Mouse (Mus musculus) layer of hippocampus, adult 2 months (tissue): ENCODE data around the gene Mettl24. TPM values are rescaled to one million over a fixed set of nuclear protein-coding genes. Genes with fewer than 3 reads are reported as not detected.
"Not testable (repeated sequence)": the region's sequence is repeated elsewhere in the genome, so short reads cannot be mapped to it uniquely, and the experiment has no call there.

ENCODE experiments used
- DNase-seq, 2 experiments: peaks; one replicate each; pipeline ENCODE4 v3.0.0; 2022; ENCODE audit warnings: low spot score in 2 of 2
- H3K27ac ChIP-seq: fragments of 200-600 bp; 2 replicates; pipeline ENCODE4 v1.8.1; 2022
- H3K4me3 ChIP-seq: fragments of 200-600 bp; 2 replicates; pipeline ENCODE4 v1.8.1; 2022; ENCODE audit warnings: mild to moderate bottlenecking
- CTCF ChIP-seq: fragments of 200-600 bp; conservative IDR thresholded peaks from 2 replicates; pipeline ENCODE4 v1.8.1; 2022; ENCODE audit warnings: antibody characterized with exemption, mild to moderate bottlenecking, moderate library complexity
- total RNA-seq, 2 experiments: library from RNA; stranded (reverse); gene quantifications; 2 replicates each; pipeline ENCODE4 v1.2.3; 2021

Gene Mettl24
- total RNA-seq, 2 experiments from 2014 or later, result 2.0 to 2.8 TPM

- Histone ChIP-seq H3K4me3 (no peak overlapping the region), H3K27ac (peak overlapping the region; percentile 91)
- TF ChIP-seq CTCF, result no peak
- DNase-seq, result no peak
Measured at GRCm38 (mm10) chr10:40725471-40725870, 42.4 kb downstream of the Mettl24 start.

- Histone ChIP-seq H3K27ac (peak overlapping the region; percentile 91), H3K4me3 (no peak overlapping the region)
- no peak for DNase-seq
- no peak for TF ChIP-seq CTCF
Measured at GRCm38 (mm10) chr10:40726288-40726902, 43.3 kb downstream of the Mettl24 start.

GRCm38 (mm10) chr10:40726989-40727388, 43.9 kb downstream of the Mettl24 start:
- no peak for TF ChIP-seq CTCF
- DNase-seq, result no peak
- Histone ChIP-seq H3K4me3 (no peak overlapping the region), H3K27ac (peak overlapping the region; percentile 91)

DNA sequence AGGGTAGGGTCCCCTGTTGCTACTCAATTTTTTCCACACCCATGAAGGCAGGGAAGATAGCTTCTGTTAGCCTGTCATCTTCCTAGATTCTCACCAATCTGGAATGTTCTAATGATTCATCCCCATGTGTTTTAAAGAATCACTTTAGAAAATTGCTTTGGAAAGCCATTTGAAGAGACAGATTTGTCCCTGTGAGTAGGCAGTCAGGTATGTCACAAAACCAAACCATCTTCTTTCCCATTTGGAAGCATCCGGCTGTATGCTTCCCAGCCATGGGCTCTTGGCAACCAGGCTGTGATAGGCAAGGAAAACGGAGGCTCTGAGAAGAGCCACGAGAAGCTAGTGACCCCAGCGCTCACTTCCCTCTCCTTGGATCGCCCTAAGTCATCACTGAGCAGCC, 47.1 kb downstream of the Mettl24 start:
- H3K27ac ChIP-seq, result peak overlapping the region; percentile 91
- H3K4me3 ChIP-seq, result no peak overlapping the region
- no peak for TF ChIP-seq CTCF
- peak in 1 of 2 experiments; percentile 40 for DNase-seq

GRCm38 (mm10) chr10:40733291-40733690, 50.2 kb downstream of the Mettl24 start:
- DNase-seq, result peak; percentile 57 to 80
- peak overlapping the region; percentile 91 for H3K27ac ChIP-seq
- TF ChIP-seq CTCF, result no peak
- no peak overlapping the region for H3K4me3 ChIP-seq

DNA sequence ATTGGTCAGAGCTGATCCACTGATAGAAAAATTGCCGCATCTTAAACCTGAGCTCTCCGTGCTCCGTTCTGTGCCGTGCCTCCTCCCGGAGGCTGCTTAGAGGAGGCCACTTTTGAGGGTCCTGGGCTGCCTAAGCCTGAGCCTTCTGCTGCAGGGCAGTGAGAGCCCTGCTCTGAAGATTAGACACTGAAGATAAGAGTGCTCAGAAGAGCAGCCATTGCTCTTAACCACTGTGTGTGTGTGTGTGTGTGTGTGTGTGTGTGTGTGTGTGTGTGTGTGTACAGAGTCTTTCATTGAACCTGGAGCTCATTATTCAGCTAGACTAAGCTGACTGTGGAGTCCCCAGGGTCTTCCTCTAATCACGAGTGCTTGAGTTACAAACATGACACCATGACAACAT, 53.1 kb downstream of the Mettl24 start:
- Histone ChIP-seq H3K27ac (peak overlapping the region; percentile 95), H3K4me3 (no peak overlapping the region)
- no peak for DNase-seq
- TF ChIP-seq CTCF, result no peak

DNA sequence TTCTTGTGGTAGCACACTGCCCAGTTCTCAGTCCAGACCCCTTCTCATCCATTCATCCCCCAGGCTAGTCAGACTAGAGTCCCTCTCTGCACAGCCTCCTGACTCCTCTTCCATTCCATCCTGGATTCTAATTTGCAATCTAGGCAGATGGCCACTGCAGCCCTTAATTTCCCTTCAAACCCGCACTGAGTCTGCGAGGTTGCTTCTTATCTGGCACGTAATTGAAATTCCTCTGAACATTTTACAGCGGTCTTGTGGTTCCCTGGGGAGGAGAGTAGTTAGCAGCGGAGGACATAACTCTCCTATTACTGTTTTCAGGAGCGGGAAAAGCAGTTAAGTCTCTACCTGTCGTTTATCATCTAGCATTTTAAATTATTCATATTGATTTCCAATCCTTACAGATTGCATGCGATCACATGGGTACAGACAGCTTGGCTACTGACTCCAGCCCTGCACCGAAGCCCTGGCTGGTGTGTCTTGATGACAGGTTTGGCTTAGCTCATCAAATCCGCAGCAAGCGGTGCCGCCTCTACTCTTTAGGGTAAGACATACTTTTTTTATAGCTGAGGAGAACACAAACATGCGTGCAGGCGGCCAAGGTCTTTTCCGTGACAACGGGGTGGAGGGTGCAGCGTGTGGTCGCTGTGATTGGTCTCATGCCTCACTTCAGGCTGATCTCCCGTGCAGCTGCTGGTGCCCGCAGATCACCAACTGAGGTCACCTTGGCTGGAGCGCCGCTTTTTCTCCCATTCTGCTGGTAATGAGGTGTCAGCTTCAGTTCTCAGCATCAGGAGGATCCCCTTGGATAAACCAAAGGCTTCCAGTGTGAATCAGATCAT, 54.4 kb downstream of the Mettl24 start:
- DNase-seq, result no peak

DNA sequence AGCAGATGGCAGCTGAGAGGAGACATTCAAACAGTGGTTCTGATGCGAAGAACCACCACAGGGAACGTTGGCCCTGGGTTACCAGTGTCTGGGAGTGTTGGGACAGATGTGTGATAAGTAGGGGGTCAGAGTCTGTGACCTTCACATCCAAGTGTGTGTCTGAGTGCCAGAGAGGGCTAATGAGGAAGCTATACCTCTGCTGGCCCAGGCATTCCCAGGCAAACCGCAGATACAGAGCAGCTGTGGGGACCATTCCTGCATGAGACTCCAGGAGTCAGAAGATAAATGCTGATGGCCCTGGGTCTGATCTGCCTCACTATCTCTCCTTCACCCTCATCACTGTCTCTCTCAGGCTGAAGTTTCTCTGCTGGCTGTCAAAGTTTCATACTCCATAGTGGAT, 57.6 kb downstream of the Mettl24 start:
- TF ChIP-seq CTCF, result no peak
- Histone ChIP-seq H3K27ac (no peak overlapping the region), H3K4me3 (no peak overlapping the region)
- DNase-seq, result no peak

More for the DNA sequence above, 54.4 kb downstream of the Mettl24 start:
- peak overlapping the region; percentile 95 for H3K27ac ChIP-seq
- peak overlapping the region; percentile 36 for H3K4me3 ChIP-seq
- TF ChIP-seq CTCF, result no peak

- no peak for DNase-seq
- Histone ChIP-seq H3K27ac (peak overlapping the region; percentile 91), H3K4me3 (no peak overlapping the region)
- no peak for TF ChIP-seq CTCF
Measured at GRCm38 (mm10) chr10:40750293-40751047, 67.4 kb downstream of the Mettl24 start.

DNA sequence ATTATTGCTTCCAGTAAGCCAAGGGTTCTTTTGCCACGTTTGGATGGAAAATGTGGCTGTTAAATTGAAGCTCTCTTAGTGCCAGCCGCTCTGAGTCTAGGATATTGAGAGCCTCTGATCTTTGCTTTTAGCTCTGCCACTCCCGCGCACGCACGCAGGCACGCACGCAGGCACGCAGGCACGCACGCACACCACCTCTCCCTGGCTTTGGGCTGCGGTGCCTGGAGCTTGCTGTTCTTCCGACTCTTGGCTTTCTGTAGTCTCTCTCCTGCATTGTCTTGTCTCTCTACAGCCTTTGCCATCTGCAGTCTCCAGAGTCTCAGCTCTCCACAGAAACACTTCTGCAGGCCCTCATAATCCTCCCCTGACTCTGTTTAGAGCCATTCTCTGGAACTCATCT, 68.1 kb downstream of the Mettl24 start:
- H3K27ac ChIP-seq, result peak overlapping the region; percentile 91
- H3K4me3 ChIP-seq, result no peak overlapping the region
- no peak for TF ChIP-seq CTCF
- DNase-seq, result no peak

DNA sequence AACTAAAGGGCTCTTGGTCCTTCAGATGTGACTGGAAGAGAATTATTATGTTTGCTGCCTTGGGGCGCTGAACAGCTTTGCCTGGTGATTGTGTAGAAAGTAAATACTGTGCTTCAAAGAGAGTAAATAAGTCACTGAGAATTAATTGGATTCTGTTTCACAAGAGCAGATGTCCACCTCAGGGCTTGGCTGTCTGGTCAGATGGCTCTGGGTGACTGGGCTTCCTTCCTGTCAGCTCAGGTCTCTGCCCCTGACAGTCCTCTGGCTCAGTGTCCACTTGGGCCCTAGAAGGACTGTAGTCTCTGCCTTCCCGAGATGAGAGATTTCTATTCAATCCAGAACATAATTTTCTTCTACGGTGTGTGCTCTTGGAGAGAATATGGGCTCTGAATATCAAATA, 70.0 kb downstream of the Mettl24 start:
- Histone ChIP-seq H3K27ac (peak overlapping the region; percentile 91), H3K4me3 (no peak overlapping the region)
- no peak for DNase-seq
- no peak for TF ChIP-seq CTCF

GRCm38 (mm10) chr10:40758171-40759010, 75.3 kb downstream of the Mettl24 start:
- DNase-seq, result no peak
- peak overlapping the region; percentile 89 for H3K27ac ChIP-seq
- H3K4me3 ChIP-seq, result no peak overlapping the region
- no peak for TF ChIP-seq CTCF

GRCm38 (mm10) chr10:40759391-40760194, 76.5 kb downstream of the Mettl24 start:
- H3K4me3 ChIP-seq, DNase-seq: not testable (repeated sequence)
- peak overlapping the region; percentile 92 for H3K27ac ChIP-seq
